Mouse (Mus musculus) G1E (cell line): ENCODE results near the gene Gucd1.

ENCODE experiments used
- CTCF ChIP-seq: IDR thresholded peaks from 2 replicates; pipeline ENCODE4 v1.5.1; 2012; ENCODE audit warnings: low read depth, low read length, inconsistent platforms, mixed read lengths
- GATA2 ChIP-seq: IDR thresholded peaks from 2 replicates; pipeline ENCODE4 v1.6.1; 2012; ENCODE audit warnings: low read depth, low read length, inconsistent platforms, borderline replicate concordance
- POLR2AphosphoS5 ChIP-seq: IDR thresholded peaks from 2 replicates; pipeline ENCODE4 v1.6.1; 2012; ENCODE audit warnings: low read depth, low read length, inconsistent platforms; ENCODE audit not compliant: insufficient replicate concordance

- TF ChIP-seq CTCF (no peak), POLR2AphosphoS5 (no peak), GATA2 (no peak)
Observed at GRCm38 (mm10) chr10:75534216-75534615, 16.4 kb upstream of the Gucd1 start.
